Mouse (Mus musculus): ENCODE measurements at regions not wholly inside any gene's neighbourhood (a gene's known extent, or its start where the extent isn't known, plus 50 kb on each side); places are given as distances from the start of the nearest gene placed in this dataset.

GRCm38 (mm10) chr13:47298010-47298409 lies 175.6 kb downstream of the Rnf144b start:
- DNase-seq (ENCODE audit: low spot score): no peak

- no peak for DNase-seq (ENCODE audit: low spot score)
These were observed 178.0 kb downstream of the Rnf144b start for GRCm38 (mm10) chr13:47300486-47300885.

- no peak for DNase-seq (ENCODE audit: low spot score)
These were observed 178.6 kb downstream of the Rnf144b start for GRCm38 (mm10) chr13:47301070-47301469.

GRCm38 (mm10) chr13:47309492-47309891 lies 187.0 kb downstream of the Rnf144b start:
- no peak for DNase-seq (ENCODE audit: low spot score)

GRCm38 (mm10) chr13:47310751-47311202 lies 188.3 kb downstream of the Rnf144b start:
- DNase-seq (ENCODE audit: low spot score): no peak

- DNase-seq (ENCODE audit: low spot score): no peak
These were observed 197.1 kb downstream of the Rnf144b start for GRCm38 (mm10) chr13:47319549-47319948.

GRCm38 (mm10) chr13:47321876-47322275 lies 199.4 kb downstream of the Rnf144b start:
- DNase-seq (ENCODE audit: low spot score): no peak

- DNase-seq (ENCODE audit: low spot score): peak; percentile 18
These were observed 213.7 kb downstream of the Rnf144b start for GRCm38 (mm10) chr13:47335996-47336684.

- no peak for DNase-seq (ENCODE audit: low spot score)
These were observed 214.5 kb downstream of the Rnf144b start for GRCm38 (mm10) chr13:47336865-47337441.

- no peak for DNase-seq (ENCODE audit: low spot score)
These were observed 217.0 kb downstream of the Rnf144b start for GRCm38 (mm10) chr13:47339411-47339810.

GRCm38 (mm10) chr13:47342361-47342760 lies 219.9 kb downstream of the Rnf144b start:
- no peak for DNase-seq (ENCODE audit: low spot score)

GRCm38 (mm10) chr13:47345576-47345975 lies 223.1 kb downstream of the Rnf144b start:
- no peak for DNase-seq (ENCODE audit: low spot score)

GRCm38 (mm10) chr13:47347835-47348234 lies 225.4 kb downstream of the Rnf144b start:
- no peak for DNase-seq (ENCODE audit: low spot score)

- DNase-seq (ENCODE audit: low spot score): peak; percentile 41
These were observed 226.2 kb downstream of the Rnf144b start for GRCm38 (mm10) chr13:47348517-47349145.

GRCm38 (mm10) chr13:47354446-47354845 lies 232.0 kb downstream of the Rnf144b start:
- peak; percentile 1 for DNase-seq (ENCODE audit: low spot score)

GRCm38 (mm10) chr13:47355169-47355568 lies 232.7 kb downstream of the Rnf144b start:
- no peak for DNase-seq (ENCODE audit: low spot score)

GRCm38 (mm10) chr13:47358986-47359385 lies 236.5 kb downstream of the Rnf144b start:
- DNase-seq (ENCODE audit: low spot score): no peak

GRCm38 (mm10) chr13:47365776-47366175 lies 243.3 kb downstream of the Rnf144b start:
- no peak for DNase-seq (ENCODE audit: low spot score)

- no peak for DNase-seq (ENCODE audit: low spot score)
These were observed 245.8 kb downstream of the Rnf144b start for GRCm38 (mm10) chr13:47368041-47368823.

GRCm38 (mm10) chr13:47374583-47374982 lies 252.1 kb downstream of the Rnf144b start:
- DNase-seq (ENCODE audit: low spot score): no peak

GRCm38 (mm10) chr13:47391023-47391422 lies 268.6 kb downstream of the Rnf144b start:
- DNase-seq (ENCODE audit: low spot score): no peak

All from gastrocnemius, adult 18-20 months (tissue).